Mouse (Mus musculus) forelimb bud, embryonic 11.5 days (tissue): Measurements from ENCODE around the gene Ndufa6.
A peak's percentile ranks its signal among the peaks of the same experiment; 100 is the strongest.

Experiments
- DNase-seq: peaks from one replicate; pipeline ENCODE4 v3.0.0-alpha.2; 2012; ENCODE audit warnings: low read depth, low spot score

Gene Ndufa6

GRCm38 (mm10) chr15:82341675-82342542 is 12.2 kb downstream of the Ndufa6 start:
- no peak for DNase-seq

DNA sequence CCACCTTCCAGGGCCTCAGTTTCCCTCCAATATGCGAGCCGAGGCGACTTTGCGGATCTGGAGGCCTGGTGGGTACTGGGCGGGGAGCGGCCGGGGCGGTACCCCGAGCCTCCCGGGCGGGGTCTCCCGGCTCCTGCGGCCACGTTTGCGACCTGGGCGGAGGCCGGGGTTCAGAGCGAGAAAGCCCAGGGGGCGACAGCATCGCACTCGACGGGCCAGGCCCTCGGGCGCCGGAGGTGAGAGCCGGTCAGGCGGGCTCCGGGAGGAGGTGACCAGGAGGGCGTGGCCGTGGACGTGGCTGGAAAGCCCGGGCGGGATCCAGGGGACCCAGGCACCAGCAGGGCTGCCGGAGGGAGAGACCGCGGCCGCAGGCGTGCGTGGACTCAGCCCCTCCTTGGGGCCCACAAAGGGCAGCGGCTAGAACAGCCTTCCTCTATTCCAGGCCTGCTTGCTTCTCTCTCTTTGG is 13.1 kb downstream of the Ndufa6 start:
- no peak for DNase-seq

- no peak for DNase-seq
Observed at GRCm38 (mm10) chr15:82340414-82341035, 13.6 kb downstream of the Ndufa6 start.

- DNase-seq, result no peak
Observed at GRCm38 (mm10) chr15:82339634-82340254, 14.4 kb downstream of the Ndufa6 start.

DNA sequence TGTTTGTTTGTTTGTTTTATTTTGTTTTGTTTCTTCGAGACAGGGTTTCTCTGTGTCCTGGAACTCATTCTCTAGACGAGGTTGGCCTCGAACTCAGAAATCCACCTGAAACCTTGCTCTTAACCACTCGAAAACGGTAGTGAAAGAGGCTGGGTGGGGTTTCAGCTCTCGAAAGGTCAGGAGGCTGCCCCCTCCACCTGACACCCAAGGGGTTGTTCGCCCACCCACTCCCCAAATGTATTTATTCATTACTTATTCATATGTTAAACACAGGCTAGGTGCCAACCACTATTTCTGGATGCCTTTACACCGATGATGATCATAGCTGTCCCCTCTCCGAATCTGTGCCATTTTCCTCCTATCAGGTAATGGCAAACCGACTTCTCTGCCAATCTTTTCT is 15.0 kb downstream of the Ndufa6 start:
- DNase-seq, result no peak

DNA sequence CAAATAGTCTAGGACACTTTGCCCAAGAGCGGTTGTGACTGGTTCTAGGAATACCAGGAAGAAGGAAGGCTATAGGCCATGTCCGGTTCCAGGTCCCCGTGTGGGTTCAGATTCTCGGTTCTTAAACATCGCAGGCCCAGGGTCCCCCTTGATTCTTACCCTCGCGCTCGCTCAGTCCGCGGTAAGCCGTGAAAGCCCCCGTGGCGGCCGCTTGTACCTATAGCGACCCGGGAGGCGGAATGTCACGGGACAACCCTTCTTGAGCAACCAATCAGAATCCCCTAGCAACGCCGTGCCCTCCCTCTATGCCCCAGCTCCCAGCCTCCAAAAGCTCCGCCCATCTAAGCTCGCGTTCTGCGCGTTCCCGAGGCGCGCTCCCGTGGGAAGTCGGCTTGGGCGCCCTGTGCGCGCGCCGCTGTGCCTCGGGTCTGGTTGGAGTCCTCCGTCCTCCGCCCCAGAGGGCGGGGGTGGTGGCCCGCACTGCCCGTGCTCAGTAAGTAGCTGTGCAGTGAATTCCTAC is 15.5 kb downstream of the Ndufa6 start, which contains the start of the genes Naga, Pheta2 and Smdt1:
Gene Naga, minus strand, starts transcription at position 333 of the 520 bp plus-strand sequence.
Gene Pheta2, plus strand, starts transcription at position 350 of the 520 bp plus-strand sequence.
Gene Smdt1, plus strand, starts transcription at position 367 of the 520 bp plus-strand sequence.
- peak; percentile 96 for DNase-seq

DNA sequence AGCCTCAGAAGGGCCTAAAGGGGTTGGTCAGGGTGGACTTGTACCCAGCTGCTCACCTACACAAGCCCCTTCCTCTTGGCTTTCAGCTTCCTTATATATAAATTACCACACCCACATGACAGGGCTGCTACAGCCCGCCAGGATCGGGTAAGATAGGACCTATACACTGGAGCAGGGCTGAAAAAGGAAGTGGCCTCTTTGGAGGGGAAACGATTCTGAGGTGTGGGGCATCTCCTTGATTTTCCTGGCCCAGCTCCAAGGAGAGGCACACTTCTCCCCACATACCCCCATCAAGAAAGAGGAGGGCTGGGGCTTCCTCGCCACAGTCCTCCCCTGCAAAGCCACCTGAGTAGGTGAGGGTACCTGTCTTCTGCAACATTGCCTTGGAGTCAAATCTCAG is 16.2 kb downstream of the Ndufa6 start:
- no peak for DNase-seq

GRCm38 (mm10) chr15:82336629-82337028 is 17.5 kb downstream of the Ndufa6 start:
- DNase-seq, result peak; percentile 42

- no peak for DNase-seq
Observed at GRCm38 (mm10) chr15:82335194-82335593, 18.9 kb downstream of the Ndufa6 start.

DNA sequence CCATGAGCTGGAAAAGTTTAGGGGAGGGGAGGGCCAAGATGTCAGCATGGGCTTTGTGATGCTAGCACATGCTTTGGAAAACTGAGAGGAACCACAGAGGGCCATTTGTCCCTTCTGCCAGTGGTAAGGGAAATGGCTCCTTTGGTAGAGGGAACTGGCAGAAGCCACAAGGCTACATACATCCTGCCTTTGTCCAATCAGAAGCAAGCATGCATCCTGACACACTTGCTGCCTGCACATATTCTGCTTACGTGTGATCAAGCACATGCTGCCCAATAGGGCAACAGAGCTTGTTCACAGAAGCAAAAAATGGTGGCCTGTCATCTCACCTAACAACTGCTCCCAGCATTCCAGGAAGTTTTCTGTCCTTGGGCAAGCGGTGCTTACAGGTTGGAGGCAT is 28.7 kb downstream of the Ndufa6 start:
- DNase-seq, result no peak

- DNase-seq, result no peak
Observed at GRCm38 (mm10) chr15:82322195-82322594, 31.9 kb downstream of the Ndufa6 start.

GRCm38 (mm10) chr15:82319613-82320012 is 34.5 kb downstream of the Ndufa6 start:
- DNase-seq, result no peak

DNA sequence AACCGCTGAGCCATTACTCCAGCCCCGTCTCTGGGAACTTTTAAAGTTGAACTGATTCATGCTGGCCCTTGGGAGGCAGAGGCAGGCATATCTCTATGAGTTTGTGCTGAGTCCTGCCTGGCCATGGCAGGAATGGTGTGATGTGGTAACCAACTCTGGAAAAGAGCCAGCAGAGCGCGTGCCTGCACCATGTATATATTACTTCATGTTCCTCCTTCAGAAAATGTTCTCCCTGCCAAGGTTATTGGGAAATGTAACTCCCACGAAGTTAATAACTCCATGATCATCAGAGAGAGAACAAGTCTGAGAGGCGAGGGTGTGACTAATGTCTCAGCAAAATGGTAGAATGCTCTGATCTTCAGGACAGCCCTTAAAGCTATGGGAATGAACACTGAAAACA is 36.3 kb downstream of the Ndufa6 start:
- no peak for DNase-seq

DNA sequence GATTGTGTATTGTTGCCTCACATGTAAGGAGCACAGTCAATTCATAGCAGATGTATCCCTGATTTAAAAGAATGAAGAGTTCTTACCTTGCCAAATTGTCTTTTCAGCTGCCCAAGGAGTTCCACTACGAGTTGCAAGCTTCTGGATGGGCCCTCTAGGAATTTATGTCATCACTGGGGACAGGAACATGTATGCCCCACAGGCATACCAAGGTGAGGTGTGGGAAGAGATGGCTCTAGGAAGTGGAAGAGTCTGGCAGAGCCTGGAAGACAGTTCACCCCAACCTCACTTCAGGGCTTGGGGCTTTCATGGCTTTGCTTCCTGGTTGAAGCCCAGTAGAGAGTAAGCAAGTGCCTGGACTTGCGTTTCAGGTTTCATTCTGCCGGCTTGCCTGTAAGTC is 45.7 kb downstream of the Ndufa6 start:
- DNase-seq, result no peak

DNA sequence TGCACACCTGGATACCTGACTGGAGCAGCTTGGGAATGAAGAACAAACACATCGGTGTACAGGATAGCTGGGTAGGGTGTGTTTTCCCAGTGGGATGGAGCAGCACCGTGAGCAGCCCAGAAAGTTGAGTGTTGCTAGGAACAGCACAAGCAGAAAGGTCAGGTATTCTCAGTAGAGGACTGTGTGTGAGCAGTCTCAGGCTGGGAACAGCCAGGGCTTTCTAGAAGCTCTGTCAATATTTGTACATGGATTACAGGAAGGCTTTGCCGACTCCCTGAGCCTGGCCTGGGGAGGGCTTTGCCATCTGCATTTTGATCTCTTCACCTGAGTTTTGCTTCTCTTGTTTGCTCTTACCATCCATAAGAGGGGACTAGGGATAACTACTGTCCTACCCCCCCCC is 47.0 kb downstream of the Ndufa6 start:
- DNase-seq, result no peak
